Comparison of ENCODE assay signal across 16 mouse cellular contexts in the genomic region with DNA sequence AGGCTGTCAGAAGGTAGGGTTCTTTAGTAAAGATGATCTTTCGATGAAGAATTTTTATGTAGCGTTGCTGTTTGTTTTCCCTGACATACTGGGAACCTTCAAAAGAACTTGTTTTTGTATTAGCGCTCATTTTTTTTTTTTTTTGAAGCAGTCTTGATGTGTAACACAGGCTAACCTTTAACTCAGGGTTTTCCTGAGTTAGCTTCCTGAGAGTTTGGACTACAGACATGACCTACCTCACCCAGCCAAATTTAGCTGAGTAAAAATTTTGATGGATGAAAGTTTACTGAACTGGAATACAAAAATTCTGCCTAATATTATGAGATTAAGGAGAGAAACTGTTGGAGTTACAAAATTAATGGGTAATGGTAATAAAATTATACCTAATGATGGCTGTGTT. TPM values are rescaled to one million over a fixed set of nuclear protein-coding genes. Genes with fewer than 3 reads are reported as not detected.
DNase-seq lines count a peak whose midpoint lies in the region; ATAC-seq lines count a peak whose summit lies in the region.
"Had no signal": no experiment of that assay in that cellular context is flagged by ENCODE, and none has a peak within 500 bp of the region (broad histone marks: within the 10 kb centered on the region; RNA-seq: fewer than 3 reads in every experiment).

No protein-coding gene starts in this region.

- H3K27ac ChIP-seq in forebrain, embryonic 13.5 days: no peak overlapping the region
- no peak overlapping the region for H3K27ac ChIP-seq in forebrain, embryonic 11.5 days (ENCODE audit: low read depth, low read length)
- no peak overlapping the region for H3K27ac ChIP-seq in kidney, embryonic 15.5 days
- H3K27ac ChIP-seq in embryonic facial prominence, embryonic 14.5 days (replicated peaks; ENCODE audit: low read depth, low read length): no peak overlapping the region
- no peak overlapping the region for H3K27ac ChIP-seq in midbrain, embryonic 14.5 days (replicated peaks; ENCODE audit: low read depth, low read length)

- no peaks in the 10 kb centered on the region for H3K27me3 ChIP-seq in forebrain, embryonic 13.5 days
- H3K27me3 ChIP-seq in forebrain, embryonic 11.5 days (ENCODE audit: control insufficient read depth, insufficient read depth, low read length): no peaks in the 10 kb centered on the region
- no peaks in the 10 kb centered on the region for H3K27me3 ChIP-seq in kidney, embryonic 15.5 days
- no peaks in the 10 kb centered on the region for H3K27me3 ChIP-seq in embryonic facial prominence, embryonic 14.5 days (replicated peaks; ENCODE audit: control insufficient read depth, insufficient read depth, low read length)
- H3K27me3 ChIP-seq in midbrain, embryonic 14.5 days (ENCODE audit: control insufficient read depth, insufficient read depth, low read length): no peaks in the 10 kb centered on the region

- H3K4me1 ChIP-seq in forebrain, embryonic 13.5 days: peaks cover 27% of the 10 kb centered on the region
- no peaks in the 10 kb centered on the region for H3K4me1 ChIP-seq in forebrain, embryonic 11.5 days (replicated peaks; ENCODE audit: control insufficient read depth, insufficient read depth, low read length)
- peaks cover 16% of the 10 kb centered on the region for H3K4me1 ChIP-seq in kidney, embryonic 15.5 days
- peaks cover 8% of the 10 kb centered on the region; the same call in 1 of the 2 replicates for H3K4me1 ChIP-seq in embryonic facial prominence, embryonic 14.5 days (ENCODE audit: control insufficient read depth, insufficient read depth, low read length)
- peaks cover 12% of the 10 kb centered on the region for H3K4me1 ChIP-seq in midbrain, embryonic 14.5 days (ENCODE audit: control insufficient read depth, insufficient read depth, low read length)

- H3K4me2 ChIP-seq in forebrain, embryonic 13.5 days: peak overlapping the region; percentile 76
- H3K4me2 ChIP-seq in forebrain, embryonic 11.5 days (ENCODE audit: low read depth, low read length, severe bottlenecking): no peak overlapping the region
- H3K4me2 ChIP-seq in kidney, embryonic 15.5 days: peak overlapping the region; percentile 65; the same call in 1 of the 2 replicates
- peak overlapping the region; percentile 69; the same call in 1 of the 2 replicates for H3K4me2 ChIP-seq in embryonic facial prominence, embryonic 14.5 days (ENCODE audit: low read depth, low read length)
- peak overlapping the region; percentile 64 for H3K4me2 ChIP-seq in midbrain, embryonic 14.5 days (ENCODE audit: low read length)

- H3K9ac ChIP-seq in forebrain, embryonic 13.5 days: no peak overlapping the region
- no peak overlapping the region for H3K9ac ChIP-seq in forebrain, embryonic 11.5 days (ENCODE audit: low read length)
- H3K9ac ChIP-seq in kidney, embryonic 15.5 days: no peak overlapping the region
- no peak overlapping the region for H3K9ac ChIP-seq in embryonic facial prominence, embryonic 14.5 days (ENCODE audit: low read depth, low read length)
- H3K9ac ChIP-seq in midbrain, embryonic 14.5 days (replicated peaks; ENCODE audit: low read length): peak overlapping the region; percentile 91; the same call in 1 of the 2 replicates

- 94% methylated on average over 3 of the region's 3 CpGs for WGBS in forebrain, embryonic 13.5 days
- 90% methylated on average over 3 of the region's 3 CpGs for WGBS in forebrain, embryonic 11.5 days
- WGBS in kidney, embryonic 15.5 days: 79% methylated on average over 3 of the region's 3 CpGs
- 85% methylated on average over 3 of the region's 3 CpGs for WGBS in embryonic facial prominence, embryonic 14.5 days
- WGBS in midbrain, embryonic 14.5 days: 93% methylated on average over 3 of the region's 3 CpGs

- DNase-seq in forebrain, embryonic 11.5 days (ENCODE audit: low spot score): no peak
- no peak for DNase-seq in kidney, postnatal 25 days
- DNase-seq in embryonic facial prominence, embryonic 14.5 days (ENCODE audit: low spot score): no peak
- no peak for DNase-seq in midbrain, embryonic 14.5 days
- no peak for DNase-seq in spleen, postnatal 36 days (ENCODE audit: low spot score in 2 of 2)
- DNase-seq: cerebellum, adult 9-10 months; gastrocnemius, postnatal 25 days; heart, postnatal 14 days; right cerebral cortex, postnatal 25 days had no signal

- ATAC-seq in forebrain, embryonic 13.5 days: no peak
- ATAC-seq in forebrain, embryonic 11.5 days (replicated peaks; ENCODE audit: low FRiP score): no peak
- ATAC-seq in kidney, embryonic 15.5 days (replicated peaks; ENCODE audit: low FRiP score): no peak
- ATAC-seq in embryonic facial prominence, embryonic 14.5 days (ENCODE audit: low read depth): no peak
- ATAC-seq in midbrain, embryonic 14.5 days (ENCODE audit: low FRiP score, low TSS enrichment): no peak
- ATAC-seq in erythroid progenitor cell, adult 5-6 weeks (replicated peaks; ENCODE audit: low FRiP score, poor library complexity, severe bottlenecking): no peak

- H3K36me3 ChIP-seq in forebrain, embryonic 13.5 days (ENCODE audit: poor library complexity, severe bottlenecking): no peaks in the 10 kb centered on the region
- H3K36me3 ChIP-seq in forebrain, embryonic 11.5 days (ENCODE audit: control insufficient read depth, insufficient read depth, low read length): no peaks in the 10 kb centered on the region
- H3K36me3 ChIP-seq in kidney, embryonic 15.5 days: no peaks in the 10 kb centered on the region
- no peaks in the 10 kb centered on the region for H3K36me3 ChIP-seq in embryonic facial prominence, embryonic 14.5 days (ENCODE audit: control insufficient read depth, insufficient read depth, low read length)
- no peaks in the 10 kb centered on the region for H3K36me3 ChIP-seq in midbrain, embryonic 14.5 days (ENCODE audit: control insufficient read depth, insufficient read depth, low read length)

- H3K4me3 ChIP-seq in forebrain, embryonic 13.5 days: no peak overlapping the region; the same call in 1 of the 2 replicates
- no peak overlapping the region for H3K4me3 ChIP-seq in forebrain, embryonic 11.5 days (ENCODE audit: low read depth, low read length)
- no peak overlapping the region for H3K4me3 ChIP-seq in kidney, embryonic 15.5 days (replicated peaks)
- H3K4me3 ChIP-seq in embryonic facial prominence, embryonic 14.5 days (ENCODE audit: low read depth, low read length): 0 out of 2 replicates have a peak overlapping the region, but pooled peaks have one; percentile 99
- H3K4me3 ChIP-seq in midbrain, embryonic 14.5 days (replicated peaks; ENCODE audit: low read depth, low read length): no peak overlapping the region

- no peaks in the 10 kb centered on the region for H3K9me3 ChIP-seq in forebrain, embryonic 13.5 days (replicated peaks)
- no peaks in the 10 kb centered on the region for H3K9me3 ChIP-seq in forebrain, embryonic 11.5 days (ENCODE audit: control insufficient read depth, low read length)
- H3K9me3 ChIP-seq in kidney, embryonic 15.5 days (replicated peaks): no peaks in the 10 kb centered on the region
- H3K9me3 ChIP-seq in embryonic facial prominence, embryonic 14.5 days (ENCODE audit: control insufficient read depth, low read length): no peaks in the 10 kb centered on the region
- H3K9me3 ChIP-seq in midbrain, embryonic 14.5 days (ENCODE audit: control insufficient read depth, low read length): no peaks in the 10 kb centered on the region

RNA-seq across cellular contexts. Expression of a gene that starts 1.4 kb away (rescaled TPM):
- polyA plus RNA-seq in forebrain, embryonic 13.5 days (2015; fragmentation: Nextera tagmentation; extraction: Ambion mirVana): not detected in 2 replicates
- not detected in 2 replicates for polyA plus RNA-seq in forebrain, embryonic 11.5 days (2014; fragmentation: Nextera tagmentation; extraction: Ambion mirVana)
- polyA plus RNA-seq in kidney, embryonic 15.5 days (2015; fragmentation: Nextera tagmentation; extraction: Ambion mirVana): 0.38 TPM in 1 of 2 replicates, not detected in the other
- 1.4 and 2.2 TPM in 2 replicates for polyA plus RNA-seq in embryonic facial prominence, embryonic 14.5 days (2014; fragmentation: Nextera tagmentation; extraction: Ambion mirVana)
- not detected in 2 replicates for polyA plus RNA-seq in midbrain, embryonic 14.5 days (2014; fragmentation: Nextera tagmentation; extraction: Ambion mirVana)
- not detected in 2 replicates for total RNA-seq in erythroid progenitor cell, adult 5-6 weeks (2015; ENCODE audit: low replicate concordance)
- not detected in 2 replicates for total RNA-seq in erythroid progenitor cell, adult 5-6 weeks (2017; ENCODE audit: low replicate concordance)
- total RNA-seq: megakaryocyte progenitor cell, adult 5-6 weeks; MEL; neutrophil, adult 5-6 weeks had no signal
- polyA plus RNA-seq: brain, embryonic 14.5 days had no signal

RNA-seq across cellular contexts. Expression of a gene that starts 2.1 kb away (rescaled TPM):
- polyA plus RNA-seq in forebrain, embryonic 13.5 days (2015; fragmentation: Nextera tagmentation; extraction: Ambion mirVana): 17.8 and 18.3 TPM in 2 replicates
- polyA plus RNA-seq in forebrain, embryonic 11.5 days (2014; fragmentation: Nextera tagmentation; extraction: Ambion mirVana): 12.5 and 13.9 TPM in 2 replicates
- 8.8 and 9.5 TPM in 2 replicates for polyA plus RNA-seq in kidney, embryonic 15.5 days (2015; fragmentation: Nextera tagmentation; extraction: Ambion mirVana)
- 11.6 and 13.7 TPM in 2 replicates for polyA plus RNA-seq in embryonic facial prominence, embryonic 14.5 days (2014; fragmentation: Nextera tagmentation; extraction: Ambion mirVana)
- 23.4 and 28.6 TPM in 2 replicates for polyA plus RNA-seq in midbrain, embryonic 14.5 days (2014; fragmentation: Nextera tagmentation; extraction: Ambion mirVana)
- total RNA-seq in erythroid progenitor cell, adult 5-6 weeks (2015; ENCODE audit: low replicate concordance): 2.5 and 2.9 TPM in 2 replicates
- total RNA-seq in erythroid progenitor cell, adult 5-6 weeks (2017; ENCODE audit: low replicate concordance): 2.1 and 10.8 TPM in 2 replicates

RNA-seq across cellular contexts. Expression of a gene that starts 38.0 kb away (rescaled TPM):
- polyA plus RNA-seq in forebrain, embryonic 13.5 days (2015; fragmentation: Nextera tagmentation; extraction: Ambion mirVana): not detected in 2 replicates
- not detected in 2 replicates for polyA plus RNA-seq in forebrain, embryonic 11.5 days (2014; fragmentation: Nextera tagmentation; extraction: Ambion mirVana)
- polyA plus RNA-seq in kidney, embryonic 15.5 days (2015; fragmentation: Nextera tagmentation; extraction: Ambion mirVana): 0.14 TPM in 1 of 2 replicates, not detected in the other
- 0.55 and 0.95 TPM in 2 replicates for polyA plus RNA-seq in embryonic facial prominence, embryonic 14.5 days (2014; fragmentation: Nextera tagmentation; extraction: Ambion mirVana)
- polyA plus RNA-seq in midbrain, embryonic 14.5 days (2014; fragmentation: Nextera tagmentation; extraction: Ambion mirVana): not detected in 2 replicates
- total RNA-seq in erythroid progenitor cell, adult 5-6 weeks (2015; ENCODE audit: low replicate concordance): not detected in 2 replicates
- total RNA-seq in erythroid progenitor cell, adult 5-6 weeks (2017; ENCODE audit: low replicate concordance): not detected in 2 replicates
- total RNA-seq: megakaryocyte progenitor cell, adult 5-6 weeks; MEL; neutrophil, adult 5-6 weeks had no signal
